Mouse (Mus musculus) liver, embryonic 14.5 days (tissue): ENCODE measurements around the gene Klhdc7b. TPM values are rescaled to one million over a fixed set of nuclear protein-coding genes. Genes with fewer than 3 reads are reported as not detected.

Experiments used
- ATAC-seq: fragments of 200-750 bp; cut with Nextera tagmentation; 2 replicates; pipeline ENCODE4 v1.8.0; 2017; ENCODE audit warnings: moderate number of reproducible peaks, mild to moderate bottlenecking, moderate library complexity; ENCODE audit not compliant: insufficient read depth
- DNase-seq, 3 experiments: peaks; one replicate each; pipeline ENCODE4 v3.0.0-alpha.2; 2012 to 2013; ENCODE audit warnings: low read depth in 3 of 3, low spot score in 3 of 3
- H3K27ac ChIP-seq: fragments of 300-500 bp; sonication (generic); 2 replicates; pipeline ENCODE4 v1.5.1; 2014; ENCODE audit warnings: moderate library complexity, mild to moderate bottlenecking, control low read depth, inconsistent platforms
- H3K27me3 ChIP-seq: fragments of 300-500 bp; sonication (generic); 2 replicates; pipeline ENCODE4 v1.6.1; 2014; ENCODE audit warnings: mild to moderate bottlenecking, low read length, moderate library complexity; ENCODE audit not compliant: control insufficient read depth, insufficient read depth
- H3K36me3 ChIP-seq: fragments of 300-500 bp; sonication (generic); replicated peaks from 2 replicates; pipeline ENCODE4 v1.6.1; 2014; ENCODE audit warnings: low read depth; ENCODE audit not compliant: control insufficient read depth, insufficient read depth
- H3K4me1 ChIP-seq, 2 experiments: fragments of 200-500 bp in 1 of 2; fragments of 300-500 bp in 1 of 2; sonication (generic) in 1 of 2; replicated peaks; 2 replicates each; pipeline ENCODE4 v1.6.1; 2012 to 2014; ENCODE audit warnings: antibody characterized with exemption in 1 of 2, inconsistent platforms in 1 of 2, low read length in 1 of 2; ENCODE audit not compliant: control insufficient read depth in 2 of 2, insufficient read depth in 2 of 2
- H3K4me2 ChIP-seq: fragments of 300-500 bp; sonication (generic); 2 replicates; pipeline ENCODE4 v1.6.1; 2014; ENCODE audit warnings: low read depth, mild to moderate bottlenecking, control low read depth, moderate library complexity
- H3K4me3 ChIP-seq, 2 experiments: fragments of 200-500 bp in 1 of 2; fragments of 300-500 bp in 1 of 2; sonication (generic) in 1 of 2; 2 replicates each; pipeline ENCODE4 v1.5.1; 2012 to 2014; ENCODE audit warnings: low read depth in 2 of 2, low read length in 2 of 2, mild to moderate bottlenecking in 2 of 2, control low read depth in 1 of 2, inconsistent platforms in 1 of 2, moderate library complexity in 1 of 2; ENCODE audit not compliant: insufficient read depth in 1 of 2
- H3K9ac ChIP-seq: fragments of 300-500 bp; sonication (generic); replicated peaks from 2 replicates; pipeline ENCODE4 v1.6.1; 2014; ENCODE audit warnings: mild to moderate bottlenecking, control low read depth, moderate library complexity
- H3K9me3 ChIP-seq: fragments of 300-500 bp; sonication (generic); 2 replicates; pipeline ENCODE4 v1.6.1; 2016; ENCODE audit warnings: low read length, mixed read lengths; ENCODE audit not compliant: control insufficient read depth
- CTCF ChIP-seq: IDR thresholded peaks from 2 replicates; pipeline ENCODE4 v1.5.1; 2016; ENCODE audit warnings: antibody characterized with exemption, low read depth, control low read depth
- EP300 ChIP-seq: IDR thresholded peaks from 2 replicates; pipeline ENCODE4 v1.6.1; 2016; ENCODE audit warnings: antibody characterized with exemption, low read depth
- WGBS: fragments of 180-500 bp; shearing (Covaris S2); extraction: QIAGEN DNeasy Blood & Tissue Kit; methylation state at CpG from one replicate; pipeline ENCODE4 v1.1.7; 2014; ENCODE audit not compliant: insufficient replicate concordance; 5-methylcytosine and 5-hydroxymethylcytosine counted together
- polyA plus RNA-seq, 2 experiments: library from polyadenylated mRNA; depleted of rRNA in 1 of 2; stranded (reverse) in 1 of 2; unstranded in 1 of 2; fragments of >200 nt; fragmentation: Nextera tagmentation in 1 of 2; extraction: Ambion mirVana in 1 of 2; gene quantifications; 2 replicates each; pipeline versions ENCODE4 v1.2.1 to v1.2.3; 2012 to 2014

The Klhdc7b gene
- polyA plus RNA-seq, 2 experiments: not detected

- Histone ChIP-seq H3K27me3 (peaks cover 23% of the 10 kb centered on the region), H3K4me3 (peak within 1 kb of the TSS; percentile 69 to 82), H3K4me1 (peaks cover 0 to 4% of the 10 kb centered on the region in 2 experiments; a peak in 1 of 4 replicates), H3K36me3 (peaks cover 38% of the 10 kb centered on the region), H3K9ac (peak within 1 kb of the TSS; percentile 85), H3K27ac (peak within 1 kb of the TSS; percentile 35), H3K9me3 (no peaks in the 10 kb centered on the region), H3K4me2 (peak within 1 kb of the TSS; percentile 75)
- TF ChIP-seq EP300 (no peak), CTCF (peak; percentile 92)
- peak; percentile 72 to 81 (median 74) for DNase-seq
- ATAC-seq: peak; percentile 73
- 1% methylated on average over 42 of the region's 42 CpGs for WGBS
Measured at GRCm38 (mm10) chr15:89373762-89374248, 10.9 kb upstream of the Klhdc7b start, which contains the start of gene Sco2. Gene Sco2, minus strand, starts transcription at chr15:89373846.

DNA sequence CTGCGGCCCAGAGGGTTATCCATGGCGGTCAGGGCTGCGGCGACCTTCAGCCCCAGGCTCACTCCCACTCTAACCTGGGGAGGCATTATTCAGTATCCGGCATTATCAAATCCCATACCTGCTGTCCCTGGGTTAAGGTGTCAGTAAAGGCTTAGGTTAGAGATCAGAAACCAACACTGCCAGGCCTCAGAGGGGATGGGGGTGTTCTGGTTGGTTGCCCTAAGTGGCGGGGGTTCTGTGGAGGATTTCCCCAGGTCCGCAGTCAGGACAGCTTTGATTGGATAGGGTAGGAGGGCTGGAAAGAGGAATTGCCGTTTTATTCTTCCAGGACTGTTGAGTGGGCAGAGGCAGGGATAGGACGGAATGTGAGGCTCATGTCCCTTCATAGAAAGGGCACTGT lies 10.4 kb upstream of the Klhdc7b start:
- peak overlapping the region; percentile 75 for H3K4me2 ChIP-seq
- WGBS: 52% methylated on average over 9 of the region's 9 CpGs
- H3K36me3 ChIP-seq: peaks cover 33% of the 10 kb centered on the region
- peak overlapping the region; percentile 85 for H3K9ac ChIP-seq
- H3K4me1 ChIP-seq: peaks cover 0 to 4% of the 10 kb centered on the region in 2 experiments; a peak in 1 of 4 replicates
- no peak overlapping the region for H3K27ac ChIP-seq
- no peak for TF ChIP-seq EP300
- TF ChIP-seq CTCF: no peak
- H3K9me3 ChIP-seq: no peaks in the 10 kb centered on the region
- H3K27me3 ChIP-seq: peaks cover 28% of the 10 kb centered on the region
- ATAC-seq (no peak), DNase-seq (no peak)
- peak overlapping the region; percentile 69 to 82 for H3K4me3 ChIP-seq

GRCm38 (mm10) chr15:89374801-89375534 lies 9.7 kb upstream of the Klhdc7b start:
- TF ChIP-seq CTCF (no peak), EP300 (no peak)
- Histone ChIP-seq H3K4me1 (peaks cover 0 to 4% of the 10 kb centered on the region in 2 experiments; a peak in 1 of 4 replicates), H3K4me2 (peak overlapping the region; percentile 75; the same call in 1 of the 2 replicates), H3K27me3 (peaks cover 31% of the 10 kb centered on the region), H3K9ac (no peak overlapping the region), H3K27ac (no peak overlapping the region), H3K9me3 (no peaks in the 10 kb centered on the region), H3K4me3 (no peak overlapping the region), H3K36me3 (peaks cover 26% of the 10 kb centered on the region)
- 82% methylated on average over 17 of the region's 17 CpGs for WGBS
- DNase-seq: no peak
- ATAC-seq: no peak

DNA sequence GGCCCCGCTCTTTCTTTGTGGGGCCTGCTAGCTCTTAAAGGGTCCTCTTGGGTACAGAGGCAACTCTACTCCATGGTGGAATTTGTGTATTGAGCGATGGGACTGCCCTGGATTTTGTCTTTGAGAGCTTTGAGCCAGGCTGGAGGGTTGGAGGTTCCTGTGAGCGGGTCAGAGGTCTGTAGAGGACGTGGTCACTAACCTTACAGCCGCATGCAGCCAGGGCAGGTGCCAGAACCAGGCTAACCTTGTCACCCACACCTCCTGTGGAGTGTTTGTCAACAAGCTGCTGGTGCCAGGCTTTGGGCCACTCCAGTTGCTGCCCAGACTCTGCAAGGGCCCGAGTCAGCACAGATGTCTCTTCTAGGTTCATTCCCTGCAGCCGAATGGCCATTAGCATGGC lies 8.7 kb upstream of the Klhdc7b start:
- Histone ChIP-seq H3K4me1 (peaks cover 0 to 4% of the 10 kb centered on the region in 2 experiments; a peak in 1 of 4 replicates), H3K9ac (no peak overlapping the region), H3K4me2 (no peak overlapping the region), H3K36me3 (peaks cover 16% of the 10 kb centered on the region), H3K4me3 (no peak overlapping the region), H3K27me3 (peaks cover 31% of the 10 kb centered on the region), H3K9me3 (no peaks in the 10 kb centered on the region), H3K27ac (no peak overlapping the region)
- ATAC-seq (no peak), DNase-seq (no peak)
- WGBS: 71% methylated on average over 7 of the region's 7 CpGs
- TF ChIP-seq EP300 (no peak), CTCF (no peak)

GRCm38 (mm10) chr15:89376957-89377356 lies 7.8 kb upstream of the Klhdc7b start, which contains the start of gene Tymp:
Gene Tymp, minus strand, starts transcription at chr15:89377039.
- Histone ChIP-seq H3K9ac (no peak within 1 kb of the TSS), H3K4me3 (no peak within 1 kb of the TSS), H3K27me3 (peaks cover 31% of the 10 kb centered on the region), H3K4me1 (peaks cover 0 to 4% of the 10 kb centered on the region in 2 experiments; a peak in 1 of 4 replicates), H3K27ac (no peak within 1 kb of the TSS), H3K9me3 (no peaks in the 10 kb centered on the region), H3K36me3 (peaks cover 6% of the 10 kb centered on the region), H3K4me2 (no peak within 1 kb of the TSS; the same call in 1 of the 2 replicates)
- DNase-seq (no peak), ATAC-seq (no peak)
- 41% methylated on average over 16 of the region's 16 CpGs for WGBS
- TF ChIP-seq EP300 (no peak), CTCF (no peak)
